ENCODE assay signal across 2 mouse cellular contexts in genomic region chr9:85943066-85943684, GRCm38 (mm10).
DNase-seq lines count a peak whose midpoint lies in the region; TF ChIP-seq lines count a peak whose summit lies in the region.
"Not testable (repeated sequence)": the region's sequence is repeated elsewhere in the genome, so short reads cannot be mapped to it uniquely, and the experiment has no call there.

No protein-coding gene starts in this region.

- peak; percentile 95 for TF ChIP-seq POLR2A in CH12.LX (IDR thresholded peaks at IDR 0.05; ENCODE audit: low read depth, low read length)

- not testable (repeated sequence) for TF ChIP-seq EP300 in CH12.LX (IDR thresholded peaks at IDR 0.05; ENCODE audit: low read length)

- H3K36me3 ChIP-seq in CH12.LX (replicated peaks in 1 of 2; ENCODE audit: control insufficient read depth in 1 of 2, insufficient read depth in 1 of 2, low read length in 1 of 2) = peaks cover 17% of the 10 kb centered on the region in 2 experiments

- in situ Hi-C loops in CH12.LX (cut with MboI; ENCODE audit: low pct_ligation_motif_present, low pct_unique_long_range_greater_than_20kb, low sequenced_read_pairs) = not testable (repeated sequence)

- peak overlapping the region; percentile 52 for H3K9ac ChIP-seq in CH12.LX (ENCODE audit: insufficient read depth, low read depth)

- peaks cover 20% of the 10 kb centered on the region for H3K79me2 ChIP-seq in CH12.LX (replicated peaks; ENCODE audit: control insufficient read depth, extremely low read depth, insufficient read depth, poor library complexity, severe bottlenecking)

- peaks cover 6 to 26% of the 10 kb centered on the region in 2 experiments for H3K4me1 ChIP-seq in CH12.LX (ENCODE audit: control insufficient read depth in 1 of 2, insufficient read depth in 2 of 2)

- H3K27me3 ChIP-seq in CH12.LX (replicated peaks) = not testable (repeated sequence)

- H3K4me3 ChIP-seq in CH12.LX (replicated peaks in 1 of 3; ENCODE audit: low read depth in 2 of 3, low read length in 2 of 3, poor library complexity in 1 of 3) = peak overlapping the region; percentile 42 to 65 (median 64)

- dilution Hi-C loops in CH12.LX (cut with MboI; ENCODE audit: extremely low pct_ligation_motif_present, extremely low pct_unique_long_range_greater_than_20kb, low sequenced_read_pairs) = not testable (repeated sequence)

- not testable (repeated sequence) for H3K27ac ChIP-seq in CH12.LX (ENCODE audit: insufficient read depth, low read depth)

- TF ChIP-seq CTCF in CH12.LX (conservative IDR thresholded peaks at IDR 0.05 in 1 of 2, IDR thresholded peaks at IDR 0.05 in 1 of 2; ENCODE audit: low read depth in 2 of 2, low read length in 2 of 2) = not testable (repeated sequence)

- H3K9me3 ChIP-seq in CH12.LX (replicated peaks; ENCODE audit: low read length) = not testable (repeated sequence)

- H3K4me2 ChIP-seq in CH12.LX (ENCODE audit: insufficient read depth, low read depth, poor library complexity, severe bottlenecking) = peak overlapping the region; percentile 94; the same call in 1 of the 2 replicates

- DNase-seq in 3134 (ENCODE audit: extremely low read depth, insufficient read length, low spot score) = peak; percentile 8
- DNase-seq in CH12.LX (ENCODE audit: extremely low read depth) = peak; percentile 80

- not testable (repeated sequence) for TF ChIP-seq RAD21 in CH12.LX (IDR thresholded peaks at IDR 0.05; ENCODE audit: low read depth, low read length)

TF ChIP-seq in CH12.LX, 34 proteins besides CTCF, POLR2A, EP300 and RAD21:
- TF ChIP-seq TBP (conservative IDR thresholded peaks at IDR 0.05; ENCODE audit: low read depth, low read length) = peak; percentile 84
- TF ChIP-seq TCF12 (IDR thresholded peaks at IDR 0.05; ENCODE audit: low read depth, low read length) = peak; percentile 86
- TF ChIP-seq ELF1 (IDR thresholded peaks at IDR 0.05; ENCODE audit: low read depth, low read length) = peak; percentile 72; the same call in 1 of the 2 replicates
- peak; percentile 21; the same call in 1 of the 2 replicates for TF ChIP-seq BHLHE40 (IDR thresholded peaks at IDR 0.05; ENCODE audit: low read depth, low read length)
- peak; percentile 90 for TF ChIP-seq NELFE (IDR thresholded peaks at IDR 0.05; ENCODE audit: low read depth, low read length)
- TF ChIP-seq MAX (IDR thresholded peaks at IDR 0.05; ENCODE audit: low read length) = 0 out of 2 replicates have a peak, but pooled peaks have one; percentile 15
- TF ChIP-seq ZMIZ1 (IDR thresholded peaks at IDR 0.05; ENCODE audit: low read depth, low read length) = peak; percentile 89
- TF ChIP-seq POLR2AphosphoS2 (IDR thresholded peaks at IDR 0.05; ENCODE audit: low read depth, low read length) = peak; percentile 89
- peak; percentile 80 for TF ChIP-seq NRF1 (IDR thresholded peaks at IDR 0.05; ENCODE audit: low read depth, low read length)
- TF ChIP-seq RCOR1 (conservative IDR thresholded peaks at IDR 0.05; ENCODE audit: low read depth, low read length) = 0 out of 2 replicates have a peak, but pooled peaks have one; percentile 14
- peak; percentile 28; the same call in 1 of the 2 replicates for TF ChIP-seq HCFC1 (IDR thresholded peaks at IDR 0.05; ENCODE audit: low read depth, low read length)
- peak; percentile 51; the same call in 1 of the 2 replicates for TF ChIP-seq SIN3A (IDR thresholded peaks at IDR 0.05; ENCODE audit: low read length)
- TF ChIP-seq KAT2A (IDR thresholded peaks at IDR 0.05; ENCODE audit: insufficient replicate concordance, low read length) = 0 out of 2 replicates have a peak, but pooled peaks have one; percentile 16
